Mouse (Mus musculus) CD4-positive helper T cell, adult 2 months (primary cell): Measurements from ENCODE around the gene Ago4.
"Not testable (repeated sequence)": the region's sequence is repeated elsewhere in the genome, so short reads cannot be mapped to it uniquely, and the experiment has no call there.

Experiments
- DNase-seq: peaks from one replicate; pipeline ENCODE4 v3.0.0-alpha.2; 2012; ENCODE audit warnings: low read depth, missing footprints, low spot score

Ago4 gene

GRCm38 (mm10) chr4:126532827-126533728, at the start of gene Ago4:
TSS of gene Ago4 (minus strand) at chr4:126533472.
- peak; percentile 39 for DNase-seq

GRCm38 (mm10) chr4:126579077-126579476, 45.8 kb upstream of the Ago4 start:
- DNase-seq, result no peak

- no peak for DNase-seq
Observed at GRCm38 (mm10) chr4:126577920-126578319, 44.6 kb upstream of the Ago4 start.

- DNase-seq, result no peak
Observed at GRCm38 (mm10) chr4:126576281-126576680, 43.0 kb upstream of the Ago4 start.

GRCm38 (mm10) chr4:126569783-126570182, 36.5 kb upstream of the Ago4 start:
- DNase-seq, result no peak

- DNase-seq, result no peak
Observed at GRCm38 (mm10) chr4:126567243-126567642, 34.0 kb upstream of the Ago4 start.

- DNase-seq, result peak; percentile 20
Observed at GRCm38 (mm10) chr4:126563798-126564197, 30.5 kb upstream of the Ago4 start.

GRCm38 (mm10) chr4:126556809-126557711, 23.8 kb upstream of the Ago4 start, which contains the start of gene Clspn:
TSS of gene Clspn (plus strand) at chr4:126556935.
- DNase-seq, result peak; percentile 92

GRCm38 (mm10) chr4:126554462-126554861, 21.2 kb upstream of the Ago4 start:
- DNase-seq, result peak; percentile 76

- DNase-seq, result no peak
Observed at GRCm38 (mm10) chr4:126553685-126554084, 20.4 kb upstream of the Ago4 start.

- no peak for DNase-seq
Observed at GRCm38 (mm10) chr4:126553105-126553504, 19.8 kb upstream of the Ago4 start.

GRCm38 (mm10) chr4:126552136-126552535, 18.9 kb upstream of the Ago4 start:
- DNase-seq, result no peak

- no peak for DNase-seq
Observed at GRCm38 (mm10) chr4:126546183-126546582, 12.9 kb upstream of the Ago4 start.

GRCm38 (mm10) chr4:126545703-126546102, 12.4 kb upstream of the Ago4 start:
- DNase-seq, result no peak

- DNase-seq, result no peak
Observed at GRCm38 (mm10) chr4:126545016-126545415, 11.7 kb upstream of the Ago4 start.

GRCm38 (mm10) chr4:126542838-126543237, 9.6 kb upstream of the Ago4 start:
- no peak for DNase-seq

- DNase-seq, result no peak
Observed at GRCm38 (mm10) chr4:126540487-126541071, 7.3 kb upstream of the Ago4 start.

- DNase-seq, result no peak
Observed at GRCm38 (mm10) chr4:126536865-126537264, 3.6 kb upstream of the Ago4 start.

- DNase-seq, result not testable (repeated sequence)
Observed at GRCm38 (mm10) chr4:126535631-126536030, 2.4 kb upstream of the Ago4 start.

- no peak for DNase-seq
Observed at GRCm38 (mm10) chr4:126533729-126534070, 428 bp upstream of the Ago4 start.

GRCm38 (mm10) chr4:126532292-126532691, 980 bp downstream of the Ago4 start:
- DNase-seq, result no peak

GRCm38 (mm10) chr4:126526828-126527227, 6.4 kb downstream of the Ago4 start:
- DNase-seq, result no peak
